Mouse (Mus musculus) heart, embryonic 15.5 days (tissue): ENCODE data around the gene Ipcef1. TPM values are rescaled to one million over a fixed set of nuclear protein-coding genes. Genes with fewer than 3 reads are reported as not detected.

ENCODE experiments used
- ATAC-seq: fragments of 200-750 bp; cut with Nextera tagmentation; replicated peaks from 2 replicates; pipeline ENCODE4 v1.8.0; 2017; ENCODE audit warnings: low read depth, moderate TSS enrichment; ENCODE audit not compliant: insufficient number of reproducible peaks, insufficient read depth, low FRiP score
- H3K27ac ChIP-seq: fragments of 300-500 bp; sonication (generic); 2 replicates; pipeline ENCODE4 v1.5.1; 2015; ENCODE audit warnings: mild to moderate bottlenecking, inconsistent platforms
- H3K27me3 ChIP-seq: fragments of 300-500 bp; sonication (generic); 2 replicates; pipeline ENCODE4 v1.6.1; 2015; ENCODE audit warnings: inconsistent platforms
- H3K36me3 ChIP-seq: fragments of 300-500 bp; sonication (generic); 2 replicates; pipeline ENCODE4 v1.6.1; 2015; ENCODE audit warnings: mild to moderate bottlenecking, inconsistent platforms
- H3K4me1 ChIP-seq: fragments of 300-500 bp; sonication (generic); replicated peaks from 2 replicates; pipeline ENCODE4 v1.6.1; 2015; ENCODE audit warnings: inconsistent platforms
- H3K4me2 ChIP-seq: fragments of 300-500 bp; sonication (generic); 2 replicates; pipeline ENCODE4 v1.6.1; 2015; ENCODE audit warnings: inconsistent platforms, mild to moderate bottlenecking, moderate library complexity
- H3K4me3 ChIP-seq: fragments of 300-500 bp; sonication (generic); 2 replicates; pipeline ENCODE4 v1.5.1; 2015; ENCODE audit warnings: mild to moderate bottlenecking, inconsistent platforms
- H3K9ac ChIP-seq: fragments of 300-500 bp; sonication (generic); 2 replicates; pipeline ENCODE4 v1.6.1; 2015; ENCODE audit warnings: mild to moderate bottlenecking, inconsistent platforms
- H3K9me3 ChIP-seq: fragments of 300-500 bp; sonication (generic); replicated peaks from 2 replicates; pipeline ENCODE4 v1.6.1; 2016; ENCODE audit warnings: inconsistent platforms
- WGBS: fragments of 180-500 bp; shearing (Covaris S2); methylation state at CpG from one replicate; pipeline ENCODE4 v1.1.7; 2015; ENCODE audit warnings: mixed read lengths; 5-methylcytosine and 5-hydroxymethylcytosine counted together
- polyA plus RNA-seq: library from polyadenylated mRNA; unstranded; fragments of >200 nt; fragmentation: Nextera tagmentation; extraction: Ambion mirVana; gene quantifications from 2 replicates; pipeline ENCODE4 v1.2.1, GENCODE M21; 2015

The Ipcef1 gene
- polyA plus RNA-seq, 1 experiment from 2014 or later: 0.25 TPM

DNA sequence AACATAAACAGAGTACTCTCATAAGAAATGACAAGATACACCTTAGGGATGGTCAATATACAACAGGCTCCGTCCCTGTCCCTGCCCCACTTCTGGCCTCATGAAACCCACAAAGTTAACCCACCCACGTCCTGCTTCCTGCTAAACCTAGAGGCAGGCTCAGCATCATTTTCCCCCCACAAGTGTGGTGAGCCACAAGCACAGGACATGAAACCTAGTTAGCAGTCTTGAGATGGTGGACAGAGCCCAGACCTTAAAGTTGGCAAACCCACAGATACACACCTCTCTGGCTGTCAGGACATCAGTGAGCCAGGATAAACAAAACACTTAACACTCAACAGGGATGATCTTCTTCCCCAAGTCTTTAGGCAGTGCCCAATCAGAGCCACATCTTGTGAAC lies 95.9 kb downstream of the Ipcef1 start:
- Histone ChIP-seq H3K36me3 (no peaks in the 10 kb centered on the region), H3K27me3 (no peaks in the 10 kb centered on the region), H3K9ac (no peak overlapping the region), H3K9me3 (no peaks in the 10 kb centered on the region), H3K27ac (no peak overlapping the region), H3K4me1 (no peaks in the 10 kb centered on the region), H3K4me3 (no peak overlapping the region), H3K4me2 (no peak overlapping the region)
- ATAC-seq: no peak
- WGBS: 80% methylated on average over 2 of the region's 2 CpGs

DNA sequence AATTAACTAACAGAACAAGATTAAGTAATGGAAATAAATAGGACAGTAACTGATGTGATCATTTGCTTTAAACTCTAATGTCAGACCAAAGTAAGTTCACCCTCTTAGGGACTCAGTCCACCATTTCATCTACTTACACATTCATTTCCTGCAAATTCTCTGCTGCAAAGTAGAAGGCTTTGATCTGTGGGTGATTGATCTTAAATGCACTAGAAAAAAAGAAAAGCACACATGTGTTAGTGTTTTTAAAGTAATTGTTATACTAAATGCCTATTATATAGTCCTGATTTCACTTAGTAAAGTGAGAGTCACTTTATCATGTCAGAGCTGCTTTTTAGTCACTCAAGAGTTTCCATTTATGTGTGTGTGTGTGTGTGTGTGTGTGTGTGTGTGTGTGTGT lies 97.7 kb downstream of the Ipcef1 start:
- Histone ChIP-seq H3K36me3 (no peaks in the 10 kb centered on the region), H3K4me1 (no peaks in the 10 kb centered on the region)
- ATAC-seq: no peak

DNA sequence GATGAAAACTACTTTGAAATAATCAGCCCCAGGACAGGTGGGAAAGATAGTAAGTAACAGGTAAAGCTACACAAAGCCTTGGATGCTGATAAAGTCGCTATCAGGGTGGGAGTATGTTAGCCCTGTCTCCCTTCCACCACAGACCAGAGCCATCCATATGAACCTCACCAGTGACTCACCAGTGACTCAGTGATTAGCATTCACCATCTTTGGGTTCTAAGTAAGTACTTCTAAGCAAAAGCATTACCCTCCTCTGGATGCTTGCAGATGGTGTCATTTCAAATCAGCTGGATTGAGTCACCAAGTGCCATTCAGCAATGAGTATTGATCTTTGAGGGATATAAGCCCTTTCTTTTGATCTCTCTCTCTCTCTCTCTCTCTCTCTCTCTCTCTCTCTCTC lies 99.2 kb downstream of the Ipcef1 start:
- Histone ChIP-seq H3K27ac (no peak overlapping the region), H3K9me3 (no peaks in the 10 kb centered on the region), H3K36me3 (no peaks in the 10 kb centered on the region), H3K4me1 (no peaks in the 10 kb centered on the region), H3K27me3 (no peaks in the 10 kb centered on the region), H3K9ac (no peak overlapping the region), H3K4me2 (no peak overlapping the region), H3K4me3 (no peak overlapping the region)
- no peak for ATAC-seq
- 55% methylated on average over 1 of the region's 1 CpGs for WGBS

More for the DNA sequence above, 97.7 kb downstream of the Ipcef1 start:
- no peaks in the 10 kb centered on the region for H3K9me3 ChIP-seq
- no peaks in the 10 kb centered on the region for H3K27me3 ChIP-seq
- no peak overlapping the region for H3K4me2 ChIP-seq
- H3K9ac ChIP-seq: no peak overlapping the region
- H3K4me3 ChIP-seq: no peak overlapping the region
- no peak overlapping the region for H3K27ac ChIP-seq

DNA sequence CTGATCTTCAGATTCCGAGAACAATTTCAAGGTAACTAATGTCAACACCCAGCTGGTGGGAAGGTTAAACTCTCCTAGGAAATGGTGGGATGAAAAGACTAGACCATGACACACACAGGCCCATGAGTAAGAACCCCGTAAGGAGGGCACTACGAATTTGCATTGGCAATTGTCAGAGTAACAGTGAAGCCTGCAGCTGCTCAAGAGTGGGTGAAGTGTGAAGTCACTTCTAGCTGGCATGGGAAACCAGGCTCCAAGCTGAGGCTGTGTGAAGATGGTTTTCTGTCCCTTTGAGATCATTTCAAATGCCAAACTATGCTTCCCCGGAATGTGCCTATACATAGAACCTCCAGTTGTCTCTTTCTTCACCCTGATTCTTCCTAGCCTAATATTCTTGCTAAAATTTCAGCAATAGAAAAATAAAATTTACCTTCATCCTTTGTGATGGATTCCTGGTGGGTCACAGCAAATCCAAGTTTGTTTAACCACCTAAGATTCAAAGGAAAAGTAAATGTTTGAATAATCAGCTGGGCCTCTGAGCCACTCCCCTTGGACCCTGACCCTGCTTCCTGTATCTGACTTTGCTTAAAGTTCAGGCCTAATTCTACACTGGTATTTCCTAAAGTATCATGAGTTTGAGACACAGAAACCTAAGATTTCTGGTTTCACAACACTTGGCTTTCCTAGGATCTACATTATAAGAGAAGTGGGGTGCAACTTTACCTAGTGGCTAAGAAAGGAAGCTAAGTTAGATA lies 115.4 kb downstream of the Ipcef1 start:
- Histone ChIP-seq H3K27me3 (no peaks in the 10 kb centered on the region), H3K36me3 (no peaks in the 10 kb centered on the region), H3K9me3 (no peaks in the 10 kb centered on the region), H3K4me2 (no peak overlapping the region), H3K4me1 (no peaks in the 10 kb centered on the region), H3K27ac (no peak overlapping the region), H3K9ac (no peak overlapping the region), H3K4me3 (no peak overlapping the region)
- no peak for ATAC-seq
- 76% methylated on average over 4 of the region's 4 CpGs for WGBS

DNA sequence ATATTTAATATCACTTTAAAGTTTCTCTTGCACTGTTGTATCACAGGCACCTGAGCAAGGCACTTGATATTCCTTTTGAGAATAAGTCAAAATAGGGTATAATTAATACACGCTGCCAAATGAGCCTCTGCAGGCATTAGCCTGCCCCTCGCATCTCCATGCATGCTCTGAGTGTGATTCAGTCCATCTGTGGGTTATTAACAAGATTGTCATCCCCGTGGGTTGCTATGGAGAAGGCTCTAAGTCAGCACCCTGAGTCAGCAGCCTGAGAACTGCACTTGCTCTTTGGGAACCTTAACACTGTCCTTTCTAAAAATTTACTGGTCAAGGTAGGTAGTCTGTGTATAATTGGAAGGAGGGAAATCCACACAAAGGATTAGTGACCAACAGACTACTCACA lies 117.5 kb downstream of the Ipcef1 start:
- ATAC-seq: no peak
- Histone ChIP-seq H3K27me3 (no peaks in the 10 kb centered on the region), H3K9me3 (no peaks in the 10 kb centered on the region), H3K4me3 (no peak overlapping the region), H3K9ac (no peak overlapping the region), H3K36me3 (no peaks in the 10 kb centered on the region), H3K4me2 (no peak overlapping the region), H3K27ac (no peak overlapping the region), H3K4me1 (no peaks in the 10 kb centered on the region)
- 67% methylated on average over 3 of the region's 3 CpGs for WGBS

DNA sequence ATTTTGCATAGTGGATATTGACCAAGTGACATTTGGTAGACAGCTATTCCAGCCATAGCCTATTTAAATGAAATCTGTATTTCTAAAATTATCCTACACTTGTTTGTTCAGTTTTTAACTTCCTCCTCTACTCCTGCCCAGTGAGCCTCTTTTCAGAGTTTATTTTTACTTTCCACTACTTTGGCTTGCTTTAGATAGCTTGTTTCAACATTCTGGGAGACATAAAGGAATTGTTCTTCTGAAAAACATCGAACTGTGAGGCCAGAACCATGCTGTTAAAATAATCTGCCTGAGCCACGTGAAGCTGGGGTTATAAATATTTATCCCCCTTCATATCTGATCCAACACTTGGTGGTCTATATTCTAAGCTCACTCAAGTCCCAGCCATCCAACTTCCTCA lies 121.4 kb downstream of the Ipcef1 start:
- no peaks in the 10 kb centered on the region for H3K9me3 ChIP-seq
- no peak for ATAC-seq
- H3K9ac ChIP-seq: no peak overlapping the region
- H3K4me3 ChIP-seq: no peak overlapping the region
- WGBS: 54% methylated on average over 2 of the region's 2 CpGs
- no peaks in the 10 kb centered on the region for H3K4me1 ChIP-seq
- H3K36me3 ChIP-seq: no peaks in the 10 kb centered on the region
- H3K27ac ChIP-seq: no peak overlapping the region
- no peaks in the 10 kb centered on the region for H3K27me3 ChIP-seq
- H3K4me2 ChIP-seq: no peak overlapping the region

DNA sequence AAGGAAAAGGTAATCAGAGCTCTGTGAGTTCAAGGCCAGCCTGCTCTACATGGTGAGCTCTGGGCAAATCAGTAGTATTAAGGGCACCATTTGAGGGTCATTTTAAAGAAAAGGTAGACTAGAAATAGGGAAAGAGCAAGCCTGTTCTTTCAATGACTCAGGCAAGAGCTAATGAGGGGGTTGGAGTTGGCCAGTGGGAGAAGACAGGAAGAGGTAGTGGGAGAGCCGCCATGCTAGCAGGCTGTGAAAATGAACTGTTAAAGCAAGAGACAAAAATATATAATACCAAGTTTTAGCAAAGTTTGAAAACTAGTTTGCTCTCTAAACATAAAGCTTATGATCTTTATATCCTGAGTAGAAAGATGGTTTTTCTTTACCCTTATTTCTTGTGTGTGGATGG lies 121.9 kb downstream of the Ipcef1 start:
- 68% methylated on average over 1 of the region's 1 CpGs for WGBS
- Histone ChIP-seq H3K27me3 (no peaks in the 10 kb centered on the region), H3K4me1 (no peaks in the 10 kb centered on the region), H3K36me3 (no peaks in the 10 kb centered on the region), H3K9ac (no peak overlapping the region), H3K27ac (no peak overlapping the region), H3K4me3 (no peak overlapping the region), H3K9me3 (no peaks in the 10 kb centered on the region), H3K4me2 (no peak overlapping the region)
- ATAC-seq: no peak

DNA sequence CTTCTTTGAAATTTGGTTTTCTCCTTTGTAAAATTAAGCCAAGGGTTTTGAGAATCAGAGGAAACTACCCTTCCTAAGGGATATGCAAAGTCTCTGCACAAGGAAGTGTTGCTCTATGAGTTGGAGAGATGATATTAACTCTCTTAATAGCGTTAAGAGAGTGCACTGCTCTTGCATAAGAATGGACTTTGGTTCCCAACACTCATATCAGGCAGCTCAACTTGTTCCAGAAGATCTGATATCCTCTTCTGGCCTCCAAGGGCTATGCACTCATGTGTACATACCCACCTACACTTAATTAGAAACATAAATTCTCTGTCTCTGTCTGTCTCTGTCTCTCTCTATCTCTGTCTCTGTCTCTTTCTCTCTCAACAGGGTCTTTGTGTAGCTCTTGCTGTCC lies 123.4 kb downstream of the Ipcef1 start:
- Histone ChIP-seq H3K27ac (no peak overlapping the region), H3K4me3 (no peak overlapping the region), H3K9me3 (no peaks in the 10 kb centered on the region), H3K36me3 (no peaks in the 10 kb centered on the region), H3K4me2 (no peak overlapping the region), H3K4me1 (no peaks in the 10 kb centered on the region), H3K9ac (no peak overlapping the region), H3K27me3 (no peaks in the 10 kb centered on the region)
- ATAC-seq: no peak
- WGBS: 38% methylated on average over 1 of the region's 1 CpGs

DNA sequence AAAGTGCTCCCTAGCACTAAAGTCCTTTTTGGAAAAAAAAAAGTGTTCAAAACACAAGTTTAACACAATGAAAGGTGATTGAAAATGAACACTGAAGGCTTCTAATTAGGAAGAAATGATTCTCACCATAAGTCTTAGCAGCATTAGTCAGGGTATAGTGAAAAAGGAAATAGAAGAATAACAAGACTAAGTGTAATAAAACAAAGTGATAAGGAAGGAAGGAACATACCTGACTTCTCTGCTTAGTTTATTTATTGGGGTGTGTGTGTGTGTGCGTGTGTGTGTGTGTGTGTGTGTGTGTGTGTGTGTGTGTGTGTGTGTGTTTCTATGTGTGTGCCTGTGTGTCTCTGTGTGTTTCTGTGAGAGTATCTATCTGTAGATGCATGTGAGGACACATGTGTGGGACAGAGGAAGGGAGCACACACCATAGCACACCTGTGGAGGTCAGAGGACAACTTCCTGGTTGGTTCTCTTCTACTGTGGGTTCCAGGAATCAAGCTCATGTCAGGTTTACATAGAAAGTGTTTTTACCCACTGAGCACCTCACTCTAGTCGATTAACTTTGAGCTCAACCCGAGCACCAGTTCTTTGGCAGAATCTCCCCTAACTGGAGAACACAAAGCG lies 124.6 kb downstream of the Ipcef1 start:
- WGBS: 76% methylated on average over 4 of the region's 4 CpGs

DNA sequence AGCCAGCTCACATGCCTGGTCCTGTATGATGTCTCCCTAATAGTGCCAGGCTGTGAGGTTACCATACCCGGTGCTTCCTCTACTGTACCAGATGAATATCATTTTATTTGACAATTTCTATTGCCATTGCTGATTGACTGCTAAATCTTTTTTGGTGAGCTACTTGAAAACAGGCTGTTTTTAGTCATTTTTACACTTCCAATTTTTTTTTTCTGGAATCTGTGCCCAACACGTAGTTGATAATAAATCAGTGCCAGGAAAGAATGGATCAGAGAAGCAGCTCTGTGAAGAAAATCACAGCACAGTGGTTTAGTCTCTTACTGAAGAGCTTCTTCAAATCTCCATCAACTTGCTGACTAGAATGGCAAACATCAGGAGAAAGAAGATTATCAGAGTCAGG lies 125.6 kb downstream of the Ipcef1 start:
- no peak overlapping the region for H3K9ac ChIP-seq
- H3K36me3 ChIP-seq: no peaks in the 10 kb centered on the region
- H3K4me2 ChIP-seq: no peak overlapping the region
- H3K4me3 ChIP-seq: no peak overlapping the region
- WGBS: 71% methylated on average over 2 of the region's 2 CpGs
- ATAC-seq: no peak
- H3K27me3 ChIP-seq: no peaks in the 10 kb centered on the region
- no peaks in the 10 kb centered on the region for H3K9me3 ChIP-seq
- H3K4me1 ChIP-seq: no peaks in the 10 kb centered on the region
- H3K27ac ChIP-seq: no peak overlapping the region

More for the DNA sequence above, 124.6 kb downstream of the Ipcef1 start:
- Histone ChIP-seq H3K4me2 (no peak overlapping the region), H3K27ac (no peak overlapping the region), H3K9me3 (no peaks in the 10 kb centered on the region), H3K27me3 (no peaks in the 10 kb centered on the region), H3K4me3 (no peak overlapping the region), H3K36me3 (no peaks in the 10 kb centered on the region), H3K9ac (no peak overlapping the region), H3K4me1 (no peaks in the 10 kb centered on the region)
- no peak for ATAC-seq

DNA sequence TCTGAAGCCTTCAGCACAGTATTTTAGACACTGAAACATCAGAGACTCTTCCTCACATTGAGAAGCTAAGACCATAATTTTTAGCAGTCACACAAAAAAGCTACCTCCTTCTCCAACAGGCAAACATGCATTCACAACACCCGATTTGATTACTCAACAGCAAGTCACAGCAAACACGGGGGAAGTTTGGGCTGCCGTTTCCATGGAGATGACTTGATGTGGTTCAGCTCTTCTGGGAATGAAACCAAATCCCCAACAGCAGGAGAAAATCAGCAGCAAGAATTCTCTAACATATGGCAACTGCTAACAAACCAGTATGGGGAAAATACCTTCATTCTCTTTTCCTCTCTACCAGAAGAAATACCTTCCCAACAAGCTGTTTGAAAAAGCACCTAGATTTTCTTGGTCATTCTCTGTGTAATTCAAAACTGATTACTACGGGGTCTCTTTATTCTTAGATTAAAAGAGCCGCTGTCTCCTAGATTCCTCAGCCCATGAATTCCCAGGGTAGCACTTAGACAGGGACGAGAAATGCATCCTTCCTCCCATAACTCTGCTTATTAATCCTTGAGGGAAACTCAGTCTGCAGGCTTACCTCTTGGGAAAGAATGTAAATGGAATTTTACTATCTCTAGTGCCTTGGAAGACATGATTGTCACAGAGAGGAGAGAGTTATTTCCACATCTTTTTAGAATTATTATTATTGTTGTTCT lies 135.6 kb downstream of the Ipcef1 start:
- H3K9me3 ChIP-seq: no peaks in the 10 kb centered on the region
- no peak for ATAC-seq

More for the DNA sequence above, 135.6 kb downstream of the Ipcef1 start:
- Histone ChIP-seq H3K4me3 (no peak overlapping the region), H3K27me3 (no peaks in the 10 kb centered on the region), H3K36me3 (no peaks in the 10 kb centered on the region), H3K4me2 (no peak overlapping the region), H3K27ac (no peak overlapping the region), H3K4me1 (no peaks in the 10 kb centered on the region), H3K9ac (no peak overlapping the region)
- whole genome bisulfite sequencing: 32% methylated on average over 6 of the region's 6 CpGs
